Mouse (Mus musculus) heart, adult 2 months (tissue): ENCODE measurements around the gene Tle3. TPM values are rescaled to one million over a fixed set of nuclear protein-coding genes. Genes with fewer than 3 reads are reported as not detected.

Experiments
- DNase-seq, 2 experiments: peaks; one replicate each; pipeline ENCODE4 v3.0.0; 2021
- H3K27ac ChIP-seq: fragments of 200-600 bp; 2 replicates; pipeline ENCODE4 v1.8.1; 2022
- H3K27me3 ChIP-seq: fragments of 200-500 bp; 2 replicates; pipeline ENCODE4 v1.6.1; 2012; ENCODE audit warnings: mild to moderate bottlenecking, low read length, inconsistent platforms, mixed read lengths; ENCODE audit not compliant: control insufficient read depth, insufficient read depth
- H3K36me3 ChIP-seq: fragments of 200-500 bp; 2 replicates; pipeline ENCODE4 v1.6.1; 2012; ENCODE audit warnings: low read length, inconsistent platforms; ENCODE audit not compliant: control insufficient read depth, insufficient read depth
- H3K4me1 ChIP-seq: fragments of 200-500 bp; 2 replicates; pipeline ENCODE4 v1.6.1; 2011; ENCODE audit warnings: low read length; ENCODE audit not compliant: control insufficient read depth, insufficient read depth
- H3K4me3 ChIP-seq: fragments of 200-600 bp; 2 replicates; pipeline ENCODE4 v1.8.1; 2022
- H3K79me2 ChIP-seq: fragments of 200-500 bp; replicated peaks from 2 replicates; pipeline ENCODE4 v1.6.1; 2012; ENCODE audit warnings: mild to moderate bottlenecking, inconsistent platforms, low read length, moderate library complexity, mixed read lengths; ENCODE audit not compliant: control insufficient read depth, insufficient read depth
- H3K9ac ChIP-seq: fragments of 200-500 bp; 2 replicates; pipeline ENCODE4 v1.6.1; 2012; ENCODE audit warnings: low read depth, mild to moderate bottlenecking, control low read depth, inconsistent platforms, low read length, mixed read lengths
- CTCF ChIP-seq: fragments of 200-600 bp; IDR thresholded peaks from 2 replicates; pipeline ENCODE4 v1.8.1; 2022; ENCODE audit warnings: antibody characterized with exemption, mild to moderate bottlenecking, moderate library complexity
- EP300 ChIP-seq: fragments of 200-500 bp; IDR thresholded peaks from 2 replicates; pipeline ENCODE4 v1.6.1; 2011; ENCODE audit warnings: low read depth, low read length, control low read depth; ENCODE audit not compliant: insufficient read depth
- POLR2A ChIP-seq: fragments of 200-500 bp; IDR thresholded peaks from 2 replicates; pipeline ENCODE4 v1.6.1; 2011; ENCODE audit warnings: mild to moderate bottlenecking, low read depth, low read length, control low read depth; ENCODE audit not compliant: insufficient read depth
- WGBS: fragments of 180-500 bp; shearing (Covaris S2); methylation state at CpG from one replicate; pipeline ENCODE4 v1.1.7; 2018; 5-methylcytosine and 5-hydroxymethylcytosine counted together
- intact Hi-C: fragments of 180-260 bp; cut with DNase I; formaldehyde crosslinking; loops from one replicate; pipeline ENCODE4 v1.15.1; 2025
- polyA plus RNA-seq: library from polyadenylated mRNA; depleted of rRNA; stranded (reverse); fragments of >200 nt; gene quantifications from 2 replicates; pipeline ENCODE4 v1.2.3, GENCODE M21; 2012
- total RNA-seq, 2 experiments: library from RNA; stranded (reverse); gene quantifications; 2 replicates each; pipeline ENCODE4 v1.2.3; 2021

Tle3 gene
- total and polyA plus RNA-seq, 3 experiments: 16.5 to 16.8 (median 16.6) TPM

- H3K4me3 ChIP-seq: no peak overlapping the region
- H3K36me3 ChIP-seq: no peaks in the 10 kb centered on the region
- intact Hi-C loops: no loop called here
- peak in 1 of 2 experiments; percentile 31 for DNase-seq
- TF ChIP-seq EP300: no peak
- no peak for TF ChIP-seq POLR2A
- TF ChIP-seq CTCF: no peak
- no peaks in the 10 kb centered on the region for H3K4me1 ChIP-seq
- H3K27ac ChIP-seq: no peak overlapping the region
- H3K79me2 ChIP-seq: no peaks in the 10 kb centered on the region
- 67% methylated on average over 3 of the region's 3 CpGs for WGBS
- H3K27me3 ChIP-seq: no peaks in the 10 kb centered on the region; the same call in 1 of the 2 replicates
- no peak overlapping the region for H3K9ac ChIP-seq
Observed at GRCm38 (mm10) chr9:61427901-61428300, 55.7 kb downstream of the Tle3 start.

DNA sequence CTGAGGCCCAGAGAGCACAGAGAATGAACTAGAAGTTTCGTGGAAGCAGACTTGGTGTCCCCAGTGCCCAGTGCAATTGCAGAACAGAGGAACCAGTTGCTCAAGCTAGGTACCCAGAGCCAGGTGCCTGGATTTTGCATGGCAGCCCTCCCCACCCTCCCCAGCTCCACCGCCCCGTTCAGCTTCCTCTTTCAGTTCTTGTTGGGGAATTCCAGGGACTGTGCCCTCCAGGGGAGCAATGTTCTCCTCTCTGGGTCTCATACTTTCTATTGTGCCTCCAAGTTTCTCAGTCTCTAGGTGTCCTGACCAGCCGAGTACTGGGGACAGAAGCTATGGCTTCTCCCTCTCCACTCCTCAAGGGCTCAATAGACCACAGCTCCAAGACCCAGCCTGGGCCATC, 59.7 kb downstream of the Tle3 start:
- TF ChIP-seq EP300 (no peak), CTCF (no peak), POLR2A (no peak)
- H3K27me3 ChIP-seq: no peaks in the 10 kb centered on the region; the same call in 1 of the 2 replicates
- H3K79me2 ChIP-seq: no peaks in the 10 kb centered on the region
- H3K27ac ChIP-seq: no peak overlapping the region
- no peaks in the 10 kb centered on the region for H3K4me1 ChIP-seq
- DNase-seq: no peak
- H3K9ac ChIP-seq: no peak overlapping the region
- H3K4me3 ChIP-seq: no peak overlapping the region
- no peaks in the 10 kb centered on the region for H3K36me3 ChIP-seq
- intact Hi-C loops: no loop called here
- WGBS: 88% methylated on average over 4 of the region's 4 CpGs

DNA sequence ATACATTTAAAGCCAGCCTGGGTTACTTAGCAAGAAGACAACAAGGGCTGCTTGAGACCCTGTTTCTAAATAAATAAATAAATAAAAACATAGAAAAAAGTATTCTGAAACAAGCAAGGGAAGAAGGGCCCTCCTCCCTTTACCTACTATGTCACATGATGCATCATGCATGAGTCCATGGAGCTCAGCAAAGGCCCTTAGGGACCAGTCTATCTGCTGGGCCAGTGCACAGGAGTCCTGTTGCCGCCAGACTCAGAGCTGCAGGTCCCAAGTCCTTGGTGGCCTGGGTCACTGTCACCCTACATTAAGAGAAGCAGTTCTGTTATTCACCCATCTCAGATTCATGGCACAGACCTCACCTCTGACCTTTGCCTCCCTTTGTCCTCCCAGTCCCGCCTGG, 61.0 kb downstream of the Tle3 start:
- 79% methylated on average over 2 of the region's 2 CpGs for WGBS
- Histone ChIP-seq H3K4me1 (no peaks in the 10 kb centered on the region), H3K36me3 (no peaks in the 10 kb centered on the region), H3K4me3 (no peak overlapping the region), H3K27ac (no peak overlapping the region), H3K9ac (no peak overlapping the region), H3K27me3 (no peaks in the 10 kb centered on the region; the same call in 1 of the 2 replicates), H3K79me2 (no peaks in the 10 kb centered on the region)
- intact Hi-C loops: no loop called here
- TF ChIP-seq EP300: no peak
- no peak for TF ChIP-seq POLR2A
- no peak for DNase-seq

DNA sequence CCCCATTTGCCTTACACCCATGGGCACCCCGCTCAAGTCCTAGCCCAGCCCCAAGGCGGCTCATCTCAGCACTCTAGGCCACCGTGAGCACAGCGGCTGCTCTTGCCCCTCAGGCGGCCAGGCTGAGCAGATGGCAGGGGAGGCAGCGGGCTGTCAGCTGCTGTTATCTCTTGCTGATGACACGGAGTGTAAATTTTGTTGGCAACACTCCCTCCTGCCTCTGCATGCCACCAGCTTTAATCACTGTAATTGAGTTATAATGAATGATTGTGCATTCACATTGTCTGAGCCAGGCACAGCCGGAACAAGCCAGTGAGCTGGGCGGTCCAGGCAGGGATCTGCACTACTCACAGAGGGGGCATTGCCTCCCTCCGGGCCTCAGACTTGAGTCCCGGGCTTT, 61.9 kb downstream of the Tle3 start:
- Histone ChIP-seq H3K4me3 (no peak overlapping the region), H3K27ac (no peak overlapping the region), H3K27me3 (no peaks in the 10 kb centered on the region; the same call in 1 of the 2 replicates), H3K79me2 (no peaks in the 10 kb centered on the region), H3K9ac (no peak overlapping the region), H3K4me1 (no peaks in the 10 kb centered on the region), H3K36me3 (no peaks in the 10 kb centered on the region)
- TF ChIP-seq EP300 (no peak), CTCF (no peak), POLR2A (no peak)
- WGBS: 50% methylated on average over 11 of the region's 11 CpGs
- intact Hi-C loops: no loop called here
- DNase-seq: no peak

- no peak for TF ChIP-seq CTCF
- no peak for TF ChIP-seq POLR2A
- TF ChIP-seq EP300: no peak
- Histone ChIP-seq H3K4me3 (no peak overlapping the region), H3K27me3 (no peaks in the 10 kb centered on the region; the same call in 1 of the 2 replicates), H3K36me3 (no peaks in the 10 kb centered on the region), H3K4me1 (no peaks in the 10 kb centered on the region), H3K9ac (no peak overlapping the region), H3K79me2 (no peaks in the 10 kb centered on the region), H3K27ac (no peak overlapping the region)
- intact Hi-C loops: no loop called here
- WGBS: 43% methylated on average over 8 of the region's 8 CpGs
- DNase-seq: peak; percentile 69 to 78
Observed at GRCm38 (mm10) chr9:61435191-61435989, 63.2 kb downstream of the Tle3 start.

- no peak for DNase-seq
- H3K4me1 ChIP-seq: no peaks in the 10 kb centered on the region
- H3K79me2 ChIP-seq: no peaks in the 10 kb centered on the region
- H3K27ac ChIP-seq: no peak overlapping the region
- H3K36me3 ChIP-seq: no peaks in the 10 kb centered on the region
- no peak for TF ChIP-seq POLR2A
- TF ChIP-seq EP300: no peak
- no peak for TF ChIP-seq CTCF
- H3K27me3 ChIP-seq: no peaks in the 10 kb centered on the region; the same call in 1 of the 2 replicates
- WGBS: 67% methylated on average over 2 of the region's 2 CpGs
- H3K4me3 ChIP-seq: no peak overlapping the region
- intact Hi-C loops: no loop called here
- no peak overlapping the region for H3K9ac ChIP-seq
Observed at GRCm38 (mm10) chr9:61436104-61436503, 63.9 kb downstream of the Tle3 start.
